Mouse (Mus musculus) C2C12 (cell line): ENCODE data around the gene Wdfy3. TPM values are rescaled to one million over a fixed set of nuclear protein-coding genes. Genes with fewer than 3 reads are reported as not detected.

ENCODE experiments used
- H3K27me3 ChIP-seq: one replicate; pipeline ENCODE4 v1.6.1; 2011; ENCODE audit not compliant: control insufficient read depth, insufficient read depth, insufficient read length
- H3K36me3 ChIP-seq: one replicate; pipeline ENCODE4 v1.6.1; 2011; ENCODE audit not compliant: control insufficient read depth, insufficient read depth
- H3K4me3 ChIP-seq: one replicate; pipeline ENCODE4 v1.5.1; 2011; ENCODE audit warnings: mild to moderate bottlenecking, control low read depth; ENCODE audit not compliant: poor library complexity, insufficient read depth, severe bottlenecking
- H3K79me2 ChIP-seq: one replicate; pipeline ENCODE4 v1.6.1; 2011; ENCODE audit not compliant: control insufficient read depth, insufficient read depth
- H3K79me3 ChIP-seq: one replicate; pipeline ENCODE4 v1.6.1; 2011; ENCODE audit warnings: low read depth, control low read depth
- H3ac ChIP-seq: one replicate; pipeline ENCODE3; 2011; ENCODE audit warnings: low read depth; ENCODE audit not compliant: control insufficient read depth, insufficient read length
- CEBPB ChIP-seq: IDR thresholded peaks from one replicate; pipeline ENCODE4 v1.6.1; 2011; ENCODE audit warnings: low read depth, mild to moderate bottlenecking, control low read depth, moderate library complexity
- CTCF ChIP-seq: IDR thresholded peaks from one replicate; pipeline ENCODE4 v1.5.1; 2011; ENCODE audit not compliant: control insufficient read depth, insufficient read depth, insufficient read length
- FOSL1 ChIP-seq: IDR thresholded peaks from one replicate; pipeline ENCODE4 v1.8.0; 2011; ENCODE audit warnings: mild to moderate bottlenecking, low read length; ENCODE audit not compliant: poor library complexity, insufficient read depth, severe bottlenecking
- MAX ChIP-seq: IDR thresholded peaks from one replicate; pipeline ENCODE4 v1.6.1; 2011; ENCODE audit warnings: mild to moderate bottlenecking, control low read depth
- MYOD1 ChIP-seq: IDR thresholded peaks from one replicate; pipeline ENCODE4 v1.6.1; 2011; ENCODE audit warnings: low read depth; ENCODE audit not compliant: control insufficient read depth, insufficient read length
- MYOG ChIP-seq: IDR thresholded peaks from one replicate; pipeline ENCODE4 v1.6.1; 2011; ENCODE audit not compliant: control insufficient read depth, insufficient read length; ENCODE audit errors: extremely low read depth
- USF1 ChIP-seq: IDR thresholded peaks from one replicate; pipeline ENCODE4 v1.6.1; 2011; ENCODE audit warnings: low read depth, mild to moderate bottlenecking, control low read depth, moderate library complexity
- polyA plus RNA-seq: library from polyadenylated mRNA; unstranded; fragments of >200 nt; fragmentation: generic; extraction: Trizol; gene quantifications from one replicate; pipeline ENCODE4 v1.2.1, GENCODE M21; 2012; ENCODE audit warnings: missing spikeins

The Wdfy3 gene
- polyA plus RNA-seq, 1 experiment = 10.7 TPM

- peaks cover 10% of the 10 kb centered on the region for H3K79me3 ChIP-seq
- no peak for TF ChIP-seq CEBPB
- no peak for TF ChIP-seq FOSL1
- no peak for TF ChIP-seq MAX
- no peak for TF ChIP-seq CTCF
- no peak for TF ChIP-seq USF1
- no peak for TF ChIP-seq MYOG
- no peak for TF ChIP-seq MYOD1
- peaks cover 8% of the 10 kb centered on the region for H3K36me3 ChIP-seq
Measured at GRCm38 (mm10) chr5:101993996-101994395, 75.7 kb downstream of the Wdfy3 start.

DNA sequence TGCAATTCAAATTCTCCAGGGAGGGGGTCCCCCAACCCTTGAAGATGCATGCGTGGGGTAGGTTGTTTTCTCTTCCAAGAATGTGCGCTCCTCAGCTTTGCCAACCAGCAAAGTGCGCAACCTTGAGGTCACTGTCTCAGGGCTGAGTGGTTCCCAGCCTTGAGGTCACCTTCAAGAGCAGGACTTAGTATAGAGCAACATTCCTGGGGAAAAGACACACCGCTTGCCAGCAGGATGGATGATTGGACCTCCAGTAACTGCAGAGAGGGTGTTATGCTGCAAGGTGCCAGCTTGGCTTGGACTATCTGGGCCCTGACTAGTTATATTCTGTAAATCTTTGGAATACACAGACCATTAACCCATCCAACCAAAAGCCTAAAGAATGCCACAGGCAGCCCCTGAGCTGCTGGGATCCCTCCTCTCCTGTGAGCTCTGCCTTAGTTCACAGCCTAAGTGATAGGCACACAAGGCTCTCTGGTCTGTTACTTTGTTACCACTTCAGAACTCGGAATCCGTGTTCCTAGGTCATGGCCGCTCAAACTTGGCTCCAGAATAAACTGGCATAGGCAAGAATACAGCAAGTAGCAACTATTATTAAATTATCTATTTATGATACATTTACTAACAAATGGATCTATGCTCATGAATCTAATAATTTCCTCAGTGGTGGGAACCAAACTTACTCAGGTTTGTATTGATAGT lies 76.6 kb downstream of the Wdfy3 start:
- Histone ChIP-seq H3ac (no peak overlapping the region), H3K27me3 (no peaks in the 10 kb centered on the region), H3K79me2 (peaks cover 62% of the 10 kb centered on the region), H3K36me3 (peaks cover 7% of the 10 kb centered on the region), H3K4me3 (no peak overlapping the region), H3K79me3 (peaks cover 10% of the 10 kb centered on the region)
- TF ChIP-seq MYOG (no peak), CTCF (no peak), MYOD1 (no peak), MAX (no peak), CEBPB (no peak), USF1 (no peak), FOSL1 (no peak)

More at GRCm38 (mm10) chr5:101993996-101994395, 75.7 kb downstream of the Wdfy3 start:
- Histone ChIP-seq H3K27me3 (no peaks in the 10 kb centered on the region), H3ac (no peak overlapping the region), H3K79me2 (peaks cover 62% of the 10 kb centered on the region), H3K4me3 (no peak overlapping the region)

GRCm38 (mm10) chr5:101990298-101990845 lies 79.3 kb downstream of the Wdfy3 start:
- Histone ChIP-seq H3K36me3 (peaks cover 4% of the 10 kb centered on the region), H3K79me3 (peaks cover 12% of the 10 kb centered on the region), H3K4me3 (no peak overlapping the region), H3K79me2 (peaks cover 56% of the 10 kb centered on the region), H3ac (no peak overlapping the region), H3K27me3 (no peaks in the 10 kb centered on the region)
- TF ChIP-seq MYOD1 (no peak), FOSL1 (no peak), MYOG (no peak), CTCF (no peak), CEBPB (no peak), MAX (no peak), USF1 (no peak)

DNA sequence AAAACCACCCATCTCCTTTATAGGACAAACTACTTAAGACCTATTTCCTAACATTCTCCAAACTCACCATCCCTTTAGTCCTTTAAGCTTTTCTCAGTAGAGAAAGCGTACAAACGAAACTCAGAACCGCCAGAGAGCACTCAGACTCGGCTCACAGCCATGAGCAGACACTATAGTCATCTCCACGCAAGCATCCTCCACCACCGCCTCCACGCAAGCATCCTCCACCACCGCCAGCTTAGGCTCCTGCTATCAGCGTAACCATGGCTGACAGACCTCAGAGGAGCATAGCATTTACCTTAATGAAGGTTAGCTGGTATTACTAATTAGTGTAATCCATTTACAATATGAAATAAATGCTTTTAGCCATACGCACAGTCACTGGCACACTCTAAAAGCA lies 81.2 kb downstream of the Wdfy3 start:
- Histone ChIP-seq H3K79me2 (peaks cover 45% of the 10 kb centered on the region), H3K27me3 (no peaks in the 10 kb centered on the region), H3ac (no peak overlapping the region), H3K79me3 (peaks cover 12% of the 10 kb centered on the region), H3K4me3 (no peak overlapping the region), H3K36me3 (peaks cover 5% of the 10 kb centered on the region)
- TF ChIP-seq MYOD1 (no peak), MYOG (no peak), MAX (no peak), CTCF (no peak), FOSL1 (no peak), USF1 (no peak), CEBPB (no peak)

DNA sequence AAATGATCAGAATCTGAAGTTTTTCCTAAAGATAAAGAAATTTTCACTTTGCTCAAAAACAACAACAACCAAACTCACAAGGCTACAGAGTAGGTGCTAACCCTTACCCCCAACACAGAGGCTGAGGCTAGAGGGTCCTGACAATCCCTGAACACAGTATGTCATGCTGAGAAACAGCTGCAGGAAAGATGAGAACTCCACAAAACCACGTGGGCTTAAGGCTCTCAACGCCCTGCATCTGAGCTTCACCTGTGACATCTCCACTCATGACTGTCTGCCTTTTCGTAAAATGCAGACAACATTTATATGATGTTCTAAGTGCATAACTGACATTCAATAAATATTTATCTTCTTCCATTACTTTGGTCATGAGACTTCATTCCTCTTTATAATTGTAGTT lies 83.0 kb downstream of the Wdfy3 start:
- Histone ChIP-seq H3ac (no peak overlapping the region), H3K4me3 (no peak overlapping the region), H3K79me3 (peaks cover 12% of the 10 kb centered on the region), H3K36me3 (peaks cover 8% of the 10 kb centered on the region), H3K79me2 (peaks cover 28% of the 10 kb centered on the region), H3K27me3 (no peaks in the 10 kb centered on the region)
- TF ChIP-seq CEBPB (no peak), USF1 (no peak), MAX (no peak), CTCF (no peak), MYOG (no peak), FOSL1 (no peak), MYOD1 (no peak)

- TF ChIP-seq CEBPB = no peak
- no peak for TF ChIP-seq MYOD1
- TF ChIP-seq USF1 = no peak
- no peak for TF ChIP-seq MAX
- TF ChIP-seq FOSL1 = no peak
- Histone ChIP-seq H3ac (no peak overlapping the region), H3K36me3 (peaks cover 10% of the 10 kb centered on the region), H3K4me3 (no peak overlapping the region), H3K79me3 (peaks cover 2% of the 10 kb centered on the region), H3K27me3 (no peaks in the 10 kb centered on the region), H3K79me2 (no peaks in the 10 kb centered on the region)
Measured at GRCm38 (mm10) chr5:101982239-101982638, 87.5 kb downstream of the Wdfy3 start.
